Mouse (Mus musculus) Patski (cell line): ENCODE results near the gene Psmd3. TPM values are rescaled to one million over a fixed set of nuclear protein-coding genes. Genes with fewer than 3 reads are reported as not detected.

ENCODE experiments used
- ATAC-seq: fragments of 100-300 bp; one replicate; pipeline ENCODE4 v1.8.0; 2021
- CTCF ChIA-PET: fragments of 350-600 bp; sonication (Branson Sonifier 250); formaldehyde crosslinking; loops from one replicate; lab custom pipeline; 2022; ENCODE audit warnings: inconsistent platforms; lab: Charles Lee
- POLR2A ChIA-PET: fragments of 350-600 bp; sonication (Branson Sonifier 250); formaldehyde crosslinking; loops from one replicate; lab custom pipeline; 2022; ENCODE audit warnings: antibody characterized with exemption, inconsistent platforms; lab: Charles Lee
- DNase-seq: peaks from one replicate; pipeline ENCODE4 v3.0.0-alpha.2; 2011; ENCODE audit warnings: low read depth, low spot score
- H3K27me3 ChIP-seq: fragments of 371-371 bp; one replicate; pipeline ENCODE4 v1.5.1; 2021
- CTCF ChIP-seq: fragments of 100-300 bp; IDR thresholded peaks from one replicate; pipeline ENCODE4 v1.5.1; 2021
- in situ Hi-C: fragments of 300-500 bp; cut with MboI; formaldehyde crosslinking; loops from 3 replicates; pipeline ENCODE4 v1.11.1; 2018; ENCODE audit warnings: low pct_unique_long_range_greater_than_20kb, mixed read lengths
- polyA plus RNA-seq: library from polyadenylated mRNA; unstranded; gene quantifications from one replicate; pipeline ENCODE4 v1.2.3, GENCODE M21; 2021

Gene Psmd3
- polyA plus RNA-seq, 1 experiment from 2014 or later = 161 TPM

DNA sequence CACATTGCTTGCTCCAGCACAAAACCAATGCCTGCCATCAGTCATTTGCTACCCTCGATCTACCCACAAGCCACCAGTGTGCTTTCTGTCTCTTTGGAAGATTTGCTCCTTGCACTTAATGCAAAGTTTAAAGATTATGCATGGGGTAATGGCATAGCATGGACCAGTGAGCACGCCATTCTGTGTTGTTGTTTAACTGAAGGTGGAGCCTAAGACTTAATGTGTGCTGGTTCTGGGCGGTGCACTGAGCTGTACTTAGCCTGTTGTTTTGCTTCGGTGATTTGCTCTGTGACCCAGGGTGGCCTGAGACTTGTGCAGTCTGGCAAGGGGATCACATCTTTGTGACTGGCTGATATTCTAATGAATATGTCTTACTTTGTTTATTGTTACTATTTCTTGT is 4.6 kb downstream of the Psmd3 start:
- ATAC-seq (no peak), DNase-seq (no peak)
- in situ Hi-C loops = no loop called here
- TF ChIP-seq CTCF = no peak
- ChIA-PET CTCF (no interaction called here), POLR2A (no interaction called here)
- H3K27me3 ChIP-seq = no peaks in the 10 kb centered on the region

DNA sequence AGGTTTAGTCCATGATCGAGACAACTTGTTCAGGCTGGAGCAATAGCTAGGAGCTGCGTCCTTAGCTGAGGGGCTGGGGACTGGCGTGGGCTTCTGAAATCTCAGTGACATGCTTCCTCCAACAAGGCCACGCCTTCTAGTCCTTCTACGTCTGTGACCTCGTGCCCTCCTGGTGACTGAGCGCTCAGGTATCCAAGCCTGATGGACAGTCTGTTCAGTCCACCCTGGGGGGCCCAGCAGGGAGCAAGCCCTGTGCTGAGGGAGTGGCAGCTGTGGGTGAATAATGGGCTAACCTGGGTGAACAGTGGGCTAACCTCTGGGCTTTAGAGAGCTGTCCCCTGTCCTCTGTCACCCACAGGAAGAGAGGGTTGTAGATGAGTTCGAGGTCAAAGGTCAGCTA is 5.7 kb downstream of the Psmd3 start:
- in situ Hi-C loops = no loop called here

DNA sequence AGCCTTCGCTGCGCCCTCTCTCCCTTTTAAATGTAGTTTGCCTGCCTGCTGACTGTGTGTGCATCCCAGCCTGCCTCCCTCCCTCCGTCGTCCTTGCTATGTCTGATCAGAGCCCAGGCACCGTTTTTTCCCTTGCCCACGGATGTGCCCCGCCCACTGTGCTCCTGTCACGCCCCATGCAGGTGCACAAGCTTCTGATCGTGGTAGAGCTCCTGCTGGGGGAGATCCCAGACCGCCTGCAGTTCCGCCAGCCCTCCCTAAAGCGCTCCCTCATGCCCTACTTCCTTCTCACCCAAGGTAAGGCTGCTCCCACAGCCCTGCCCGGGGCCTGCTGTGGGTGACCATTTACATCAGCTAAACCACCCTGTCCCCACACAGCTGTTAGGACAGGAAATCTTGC is 10.8 kb downstream of the Psmd3 start:
- in situ Hi-C loops = no loop called here
- CTCF ChIA-PET = no interaction called here

More for the DNA sequence above, 5.7 kb downstream of the Psmd3 start:
- CTCF ChIA-PET = no interaction called here
- no peak for DNase-seq
- no peak for ATAC-seq
- no peaks in the 10 kb centered on the region for H3K27me3 ChIP-seq
- no peak for TF ChIP-seq CTCF
- POLR2A ChIA-PET = no interaction called here

DNA sequence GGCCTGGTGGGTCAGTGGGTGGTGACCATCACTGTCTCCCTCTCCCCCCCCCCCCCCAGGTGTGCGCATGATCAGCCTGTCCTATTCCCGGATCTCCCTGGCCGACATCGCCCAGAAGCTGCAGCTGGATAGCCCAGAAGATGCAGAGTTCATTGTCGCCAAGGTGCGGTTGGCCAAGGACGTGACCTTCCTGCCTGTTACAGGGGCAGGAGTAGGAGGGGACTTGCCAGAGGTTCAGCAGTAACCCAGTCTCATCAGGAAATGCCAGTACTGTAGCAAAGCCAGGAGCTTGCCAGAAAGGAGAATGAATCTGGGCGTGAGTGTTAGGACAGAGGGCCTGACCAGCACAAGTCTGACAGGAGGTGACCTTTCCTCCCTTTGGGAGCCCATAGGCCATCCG is 11.4 kb downstream of the Psmd3 start:
- CTCF ChIA-PET = no interaction called here
- no peak for DNase-seq
- no peak for TF ChIP-seq CTCF
- in situ Hi-C loops = no loop called here
- no peak for ATAC-seq
- POLR2A ChIA-PET = no interaction called here
- no peaks in the 10 kb centered on the region for H3K27me3 ChIP-seq

More for the DNA sequence above, 10.8 kb downstream of the Psmd3 start:
- POLR2A ChIA-PET = no interaction called here
- DNase-seq (no peak), ATAC-seq (no peak)
- no peak for TF ChIP-seq CTCF
- H3K27me3 ChIP-seq = no peaks in the 10 kb centered on the region

DNA sequence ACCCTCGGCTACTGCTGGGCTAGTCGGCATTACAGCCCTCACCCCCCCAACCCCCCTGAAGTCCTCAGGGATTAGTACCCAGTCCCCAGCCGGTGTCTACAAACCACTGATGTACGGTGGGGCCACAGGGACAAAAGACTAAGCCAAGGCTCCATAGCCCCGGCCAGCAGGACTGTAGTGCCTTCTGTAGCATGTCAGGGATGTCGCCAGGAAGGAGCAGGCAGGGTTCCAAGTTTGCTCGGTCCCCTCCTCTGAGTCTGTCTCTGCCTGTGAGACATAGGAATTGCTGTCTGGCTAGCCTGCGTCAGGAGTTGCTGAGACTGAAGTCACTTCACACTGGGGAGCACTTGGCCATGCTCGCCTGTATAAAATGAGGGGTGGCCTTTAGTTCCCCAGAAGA is 11.9 kb downstream of the Psmd3 start:
- POLR2A ChIA-PET = no interaction called here
- ATAC-seq (no peak), DNase-seq (no peak)
- CTCF ChIA-PET = no interaction called here
- in situ Hi-C loops = no loop called here
- TF ChIP-seq CTCF = no peak
- H3K27me3 ChIP-seq = no peaks in the 10 kb centered on the region

DNA sequence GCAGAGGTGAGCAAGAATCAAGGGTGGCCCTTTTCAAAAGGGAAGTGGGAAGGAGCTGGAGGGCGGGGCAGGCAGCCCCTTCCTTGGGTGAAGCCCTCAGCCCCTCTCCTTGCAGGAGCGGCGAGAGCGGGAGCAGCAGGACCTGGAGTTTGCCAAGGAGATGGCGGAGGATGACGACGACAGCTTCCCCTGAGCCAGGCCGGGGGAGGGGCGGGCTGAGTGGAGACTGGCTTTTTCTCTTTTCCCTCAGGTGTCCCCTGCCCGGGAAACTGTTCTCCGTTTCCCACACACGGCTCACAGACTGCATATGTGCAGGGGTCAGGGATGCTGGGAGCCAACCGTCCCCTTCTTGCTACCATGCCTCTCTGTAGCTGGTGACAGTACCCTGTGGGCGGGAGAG is 13.1 kb downstream of the Psmd3 start:
- TF ChIP-seq CTCF = no peak
- ChIA-PET CTCF (interaction anchor here (2.0 kb wide), 1 partner anchor 92 kb away, joined by 7 read pairs; no protein-coding TSS in a partner anchor), POLR2A (no interaction called here)
- no peak for DNase-seq
- in situ Hi-C loops = no loop called here
- H3K27me3 ChIP-seq = no peaks in the 10 kb centered on the region
- ATAC-seq = no peak

DNA sequence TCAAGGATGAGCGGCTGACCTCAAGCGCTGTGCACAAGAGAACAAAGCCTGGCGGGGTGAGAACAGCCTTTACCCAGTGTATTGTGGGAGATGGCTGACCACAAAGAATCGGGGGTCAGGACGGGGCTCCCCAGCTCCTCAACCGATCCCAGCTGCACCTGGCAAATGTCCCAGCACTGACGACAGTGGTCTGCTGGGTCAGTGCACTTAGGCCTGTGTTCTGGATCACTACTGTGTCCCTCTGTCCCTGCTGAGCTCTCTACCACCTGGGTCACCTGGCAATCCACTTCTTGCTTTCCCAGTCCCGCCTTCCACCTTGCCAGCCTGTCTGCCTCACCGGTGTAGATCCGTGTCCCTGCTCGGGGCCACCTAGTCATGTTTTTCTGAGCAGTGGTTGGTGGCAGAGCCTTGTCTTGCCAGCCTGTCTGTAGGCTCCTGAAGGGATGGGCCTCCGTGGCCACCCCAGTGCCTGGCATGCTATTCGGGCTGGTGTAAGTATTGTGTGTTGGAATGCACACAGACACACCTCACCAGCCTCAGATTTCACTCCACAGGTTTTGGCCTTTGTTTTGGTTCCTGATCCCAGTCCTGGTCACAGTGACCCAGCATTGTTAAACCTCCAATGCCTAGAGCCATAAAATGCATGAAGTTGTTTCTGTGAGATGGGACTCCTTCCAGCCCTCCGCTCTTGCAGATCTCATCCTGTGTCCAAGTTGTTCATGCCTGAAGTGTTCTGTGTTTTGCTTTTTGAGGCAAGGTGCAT is 14.3 kb downstream of the Psmd3 start:
- in situ Hi-C loops = no loop called here
- ChIA-PET POLR2A (no interaction called here), CTCF (interaction anchor here (2.0 to 7.1 kb wide), 2 partner anchors 15 to 90 kb away, joined by 7 to 85 read pairs; no protein-coding TSS in a partner anchor)
- H3K27me3 ChIP-seq = no peaks in the 10 kb centered on the region
- no peak for TF ChIP-seq CTCF
- DNase-seq (no peak), ATAC-seq (no peak)

DNA sequence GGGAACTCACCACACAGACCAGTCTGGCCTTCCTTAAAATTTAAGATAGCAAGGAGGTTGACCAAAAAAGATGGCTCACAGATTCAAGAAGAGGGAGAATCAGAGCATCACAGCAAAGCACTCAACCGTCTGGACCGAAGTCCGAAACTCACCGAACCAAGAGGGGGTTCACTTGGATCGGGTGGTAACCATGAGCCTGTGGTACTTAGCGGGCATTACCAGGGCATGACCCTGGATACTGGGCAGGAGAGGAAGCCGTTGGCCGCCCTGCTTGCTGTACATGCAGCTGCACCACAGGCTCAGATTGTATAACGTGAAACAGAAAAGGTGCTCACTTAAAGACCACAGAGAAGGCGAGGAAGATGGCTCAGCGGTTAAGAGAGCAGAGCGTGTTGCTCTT is 14.9 kb downstream of the Psmd3 start:
- DNase-seq (no peak), ATAC-seq (no peak)
- in situ Hi-C loops = no loop called here
- ChIA-PET POLR2A (interaction anchor here (0.9 kb wide), 1 partner anchor 11 kb away, joined by 3 read pairs; no protein-coding TSS in a partner anchor), CTCF (interaction anchor here (2.0 to 7.1 kb wide), 3 partner anchors 14 to 90 kb away, joined by 7 to 85 read pairs (median 38); no protein-coding TSS in a partner anchor)
- TF ChIP-seq CTCF = no peak
- no peaks in the 10 kb centered on the region for H3K27me3 ChIP-seq

DNA sequence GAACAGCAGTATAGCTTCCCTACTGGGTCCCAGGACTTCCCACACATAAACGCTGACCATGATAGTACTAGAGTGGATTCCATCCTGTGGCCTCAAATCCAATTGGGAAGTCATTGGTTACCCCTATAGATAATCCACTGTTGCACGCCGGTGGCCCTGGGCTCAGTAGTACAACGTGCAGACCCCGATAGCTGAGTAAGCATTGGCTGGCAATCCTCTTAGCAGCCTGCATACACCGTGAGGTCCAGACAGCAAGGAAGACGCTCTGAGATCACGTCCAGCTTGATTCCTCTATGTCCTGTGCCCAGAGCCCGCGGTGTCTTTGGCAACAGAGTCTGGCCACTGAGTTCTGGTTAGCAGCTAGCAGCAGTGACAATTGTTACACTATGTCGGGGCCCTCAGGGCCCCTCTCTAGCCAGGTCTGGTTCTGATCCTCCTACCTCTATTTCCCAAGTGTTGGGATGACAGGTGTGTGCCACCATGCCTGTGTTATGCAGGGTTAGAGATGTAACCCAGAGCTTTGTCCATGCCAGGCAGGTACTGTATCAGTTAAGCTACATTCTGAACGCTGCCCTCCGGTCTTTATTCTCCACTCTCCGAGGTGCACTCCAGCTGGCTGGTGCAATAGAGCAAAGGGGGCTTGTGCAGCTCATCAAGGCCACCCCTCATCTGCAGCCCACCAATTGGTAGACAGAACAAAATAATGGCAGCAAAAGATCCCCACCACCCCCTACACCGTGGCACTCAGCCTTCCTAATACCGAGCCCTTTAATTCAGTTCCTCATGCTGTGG is 16.7 kb downstream of the Psmd3 start:
- ATAC-seq = no peak
- ChIA-PET POLR2A (interaction anchor here (0.7 to 1.1 kb wide), 3 partner anchors 8 to 19 kb away, joined by 3 to 6 read pairs (median 3); no protein-coding TSS in a partner anchor), CTCF (interaction anchor here (1.0 to 7.1 kb wide), 3 partner anchors 13 to 88 kb away, joined by 4 to 85 read pairs (median 38); no protein-coding TSS in a partner anchor)
- DNase-seq = no peak
- in situ Hi-C loops = no loop called here
- no peak for TF ChIP-seq CTCF
- no peaks in the 10 kb centered on the region for H3K27me3 ChIP-seq

DNA sequence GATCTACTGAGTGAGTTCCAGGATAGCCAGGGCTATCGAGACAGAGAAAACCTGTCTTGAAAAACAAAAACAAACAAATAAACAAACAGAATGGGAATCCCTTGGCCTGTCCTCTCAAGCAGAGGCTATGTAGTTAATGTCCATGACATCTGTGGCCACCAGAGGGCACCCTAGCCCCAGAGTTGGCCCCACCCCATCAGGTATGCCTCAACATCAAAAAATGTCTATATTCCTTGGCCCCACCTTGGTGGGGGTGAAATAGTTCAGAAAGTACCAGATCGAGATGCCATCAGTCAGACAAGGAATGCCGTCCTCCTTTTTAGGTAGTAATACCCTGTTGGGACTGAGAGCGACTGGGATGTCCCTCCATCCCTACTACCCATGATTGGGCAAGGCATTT is 17.6 kb downstream of the Psmd3 start:
- H3K27me3 ChIP-seq = no peaks in the 10 kb centered on the region
- TF ChIP-seq CTCF = no peak
- ATAC-seq (peak; percentile 22), DNase-seq (no peak)
- ChIA-PET POLR2A (interaction anchor here (1.0 kb wide), 1 partner anchor 11 kb away, joined by 3 read pairs; no protein-coding TSS in a partner anchor), CTCF (interaction anchor here (0.7 to 7.1 kb wide), 12 partner anchors 9 to 109 kb away, joined by 3 to 85 read pairs (median 4); no protein-coding TSS in a partner anchor)
- in situ Hi-C loops = loop anchor here (5.0 to 10.0 kb wide), 2 partner anchors 87 to 235 kb away; no protein-coding TSS in a partner anchor
